Mouse (Mus musculus) hindbrain, embryonic 14.5 days (tissue): ENCODE results near the gene Eif3k. TPM values are rescaled to one million over a fixed set of nuclear protein-coding genes. Genes with fewer than 3 reads are reported as not detected.

Source experiments
- polyA plus RNA-seq: library from polyadenylated mRNA; unstranded; fragments of >200 nt; fragmentation: Nextera tagmentation; extraction: Ambion mirVana; gene quantifications from 2 replicates; pipeline ENCODE4 v1.2.1, GENCODE M21; 2014

Eif3k gene
- polyA plus RNA-seq, 1 experiment from 2014 or later = 321 TPM

Other genes with a start within 250 kb of the Eif3k start
- gene Mrps12, start 240.0 kb downstream of the Eif3k start, polyA plus RNA-seq = 113 and 118 TPM in 2 replicates
- 16.6 and 18.2 TPM in 2 replicates for gene Sars2, start 239.9 kb downstream of the Eif3k start, polyA plus RNA-seq
- gene Ccer2, start 225.7 kb downstream of the Eif3k start, polyA plus RNA-seq = 0.33 and 0.65 TPM in 2 replicates
- 106 and 113 TPM in 2 replicates for gene Sirt2, start 215.1 kb downstream of the Eif3k start, polyA plus RNA-seq
- gene Nfkbib, start 214.4 kb downstream of the Eif3k start, polyA plus RNA-seq = 62.9 and 68.8 TPM in 2 replicates
- gene Rinl, start 192.9 kb downstream of the Eif3k start, polyA plus RNA-seq = 1.4 and 2.7 TPM in 2 replicates
- gene Hnrnpl, start 173.3 kb downstream of the Eif3k start, polyA plus RNA-seq = 142 and 150 TPM in 2 replicates
- 92.6 and 99.0 TPM in 2 replicates for gene Ech1, start 156.6 kb downstream of the Eif3k start, polyA plus RNA-seq
- gene Lgals4, start 148.0 kb downstream of the Eif3k start, polyA plus RNA-seq = 2.8 and 3.2 TPM in 2 replicates
- 2.9 and 3.0 TPM in 2 replicates for gene Lgals7, start 118.0 kb downstream of the Eif3k start, polyA plus RNA-seq
- 0.09 and 0.24 TPM in 2 replicates for gene Capn12, start 100.4 kb downstream of the Eif3k start, polyA plus RNA-seq
- gene Actn4, start 19.5 kb downstream of the Eif3k start, polyA plus RNA-seq = 133 and 147 TPM in 2 replicates
- 8.6 and 10.4 TPM in 2 replicates for gene Map4k1, start 186 bp upstream of the Eif3k start, polyA plus RNA-seq
- gene Ryr1, start 143.3 kb upstream of the Eif3k start, polyA plus RNA-seq = 5.1 and 7.6 TPM in 2 replicates
- gene Rasgrp4, start 153.0 kb upstream of the Eif3k start, polyA plus RNA-seq = 0.91 and 1.1 TPM in 2 replicates
- 25.8 and 32.8 TPM in 2 replicates for gene Fam98c, start 174.4 kb upstream of the Eif3k start, polyA plus RNA-seq
- 0.36 and 1.0 TPM in 2 replicates for gene Ggn, start 188.3 kb upstream of the Eif3k start, polyA plus RNA-seq
- gene Spred3, start 188.5 kb upstream of the Eif3k start, polyA plus RNA-seq = 10.3 and 10.5 TPM in 2 replicates
- 295 and 302 TPM in 2 replicates for gene Psmd8, start 198.8 kb upstream of the Eif3k start, polyA plus RNA-seq
- gene Catsperg1, start 232.2 kb upstream of the Eif3k start, polyA plus RNA-seq = 2.6 and 3.3 TPM in 2 replicates